Mouse (Mus musculus) duodenum, adult 2 months (tissue): ENCODE results near the gene Gpx2. TPM values are rescaled to one million over a fixed set of nuclear protein-coding genes. Genes with fewer than 3 reads are reported as not detected.

Source experiments
- polyA plus RNA-seq: library from polyadenylated mRNA; depleted of rRNA; stranded (reverse); fragments of >200 nt; gene quantifications from 2 replicates; pipeline ENCODE4 v1.2.3, GENCODE M21; 2012; ENCODE audit warnings: low replicate concordance; rRNA removed

Gene Gpx2
- 464 and 683 TPM in 2 replicates for polyA plus RNA-seq

GRCm38 (mm10) chr12:76795350-76795749 is at the start of gene Gpx2:
Gene Gpx2 (minus strand): TSS chr12:76795554.

GRCm38 (mm10) chr12:76822651-76823041 is 27.3 kb upstream of the Gpx2 start, which contains the start of gene Rab15:
Gene Rab15 (minus strand): TSS chr12:76822908.

GRCm38 (mm10) chr12:76765354-76765851 is 30.0 kb downstream of the Gpx2 start, which contains the start of the genes Churc1 and Fntb:
Gene Churc1 (plus strand): TSS chr12:76765538.
Gene Fntb (plus strand): TSS chr12:76765589.

Other genes with a start within 250 kb of the Gpx2 start
- gene Sptb, start 85.0 kb downstream of the Gpx2 start, polyA plus RNA-seq: 0.31 and 0.98 TPM in 2 replicates
- gene Churc1, start 30.0 kb downstream of the Gpx2 start, polyA plus RNA-seq: 17.4 and 23.8 TPM in 2 replicates
- 16.6 and 19.4 TPM in 2 replicates for gene Fntb, start 30.0 kb downstream of the Gpx2 start, polyA plus RNA-seq
- 13.0 and 13.5 TPM in 2 replicates for gene Rab15, start 27.4 kb upstream of the Gpx2 start, polyA plus RNA-seq
- 33.1 and 69.1 TPM in 2 replicates for gene Max, start 166.6 kb upstream of the Gpx2 start, polyA plus RNA-seq